Mouse (Mus musculus) embryonic facial prominence, embryonic 12.5 days (tissue): ENCODE measurements around the gene Tpd52l1. TPM values are rescaled to one million over a fixed set of nuclear protein-coding genes. Genes with fewer than 3 reads are reported as not detected.
"Not testable (repeated sequence)": the region's sequence is repeated elsewhere in the genome, so short reads cannot be mapped to it uniquely, and the experiment has no call there.

ENCODE experiments used
- ATAC-seq: fragments of 200-750 bp; cut with Nextera tagmentation; 2 replicates; pipeline ENCODE4 v1.8.0; 2017; ENCODE audit not compliant: insufficient number of reproducible peaks, insufficient read depth, low FRiP score, low TSS enrichment
- H3K27ac ChIP-seq: fragments of 300-500 bp; sonication (generic); 2 replicates; pipeline ENCODE4 v1.5.1; 2016; ENCODE audit warnings: mild to moderate bottlenecking
- H3K27me3 ChIP-seq: fragments of 300-500 bp; sonication (generic); 2 replicates; pipeline ENCODE4 v1.6.1; 2016; ENCODE audit warnings: mild to moderate bottlenecking, moderate library complexity
- H3K36me3 ChIP-seq: fragments of 300-500 bp; sonication (generic); 2 replicates; pipeline ENCODE4 v1.6.1; 2016; ENCODE audit warnings: mild to moderate bottlenecking
- H3K4me1 ChIP-seq: fragments of 300-500 bp; sonication (generic); 2 replicates; pipeline ENCODE4 v1.6.1; 2016
- H3K4me2 ChIP-seq: fragments of 300-500 bp; sonication (generic); replicated peaks from 2 replicates; pipeline ENCODE4 v1.6.1; 2016; ENCODE audit warnings: mild to moderate bottlenecking, moderate library complexity
- H3K4me3 ChIP-seq: fragments of 300-500 bp; sonication (generic); 2 replicates; pipeline ENCODE4 v1.5.1; 2016; ENCODE audit warnings: mild to moderate bottlenecking
- H3K9ac ChIP-seq: fragments of 300-500 bp; sonication (generic); 2 replicates; pipeline ENCODE4 v1.6.1; 2016; ENCODE audit warnings: mild to moderate bottlenecking, moderate library complexity
- H3K9me3 ChIP-seq: fragments of 300-500 bp; sonication (generic); 2 replicates; pipeline ENCODE4 v1.6.1; 2016; ENCODE audit warnings: mild to moderate bottlenecking, moderate library complexity
- WGBS: fragments of 180-500 bp; shearing (Covaris S2); methylation state at CpG from one replicate; pipeline ENCODE4 v1.1.7; 2016; 5-methylcytosine and 5-hydroxymethylcytosine counted together
- polyA plus RNA-seq: library from polyadenylated mRNA; unstranded; fragments of >200 nt; fragmentation: Nextera tagmentation; extraction: Ambion mirVana; gene quantifications from 2 replicates; pipeline ENCODE4 v1.2.1, GENCODE M21; 2016

Tpd52l1 gene
- polyA plus RNA-seq, 1 experiment from 2014 or later = 49.7 TPM

GRCm38 (mm10) chr10:31417956-31418355 is 27.8 kb downstream of the Tpd52l1 start:
- Histone ChIP-seq H3K36me3 (no peaks in the 10 kb centered on the region), H3K27me3 (no peaks in the 10 kb centered on the region), H3K9ac (no peak overlapping the region), H3K4me1 (no peaks in the 10 kb centered on the region), H3K9me3 (no peaks in the 10 kb centered on the region), H3K4me2 (no peak overlapping the region), H3K27ac (no peak overlapping the region), H3K4me3 (no peak overlapping the region)
- ATAC-seq = no peak

- H3K4me3 ChIP-seq = no peak overlapping the region
- no peak overlapping the region for H3K9ac ChIP-seq
- H3K27me3 ChIP-seq = no peaks in the 10 kb centered on the region
- H3K4me1 ChIP-seq = no peaks in the 10 kb centered on the region
- no peaks in the 10 kb centered on the region for H3K36me3 ChIP-seq
- no peak overlapping the region for H3K4me2 ChIP-seq
- 43% methylated on average over 1 of the region's 1 CpGs for WGBS
- H3K9me3 ChIP-seq = no peaks in the 10 kb centered on the region
- no peak for ATAC-seq
- no peak overlapping the region for H3K27ac ChIP-seq
Observed at GRCm38 (mm10) chr10:31392990-31393389, 52.8 kb downstream of the Tpd52l1 start.

- Histone ChIP-seq H3K9me3 (no peaks in the 10 kb centered on the region), H3K4me1 (no peaks in the 10 kb centered on the region), H3K27me3 (no peaks in the 10 kb centered on the region), H3K4me3 (no peak overlapping the region), H3K36me3 (no peaks in the 10 kb centered on the region), H3K4me2 (no peak overlapping the region), H3K27ac (no peak overlapping the region), H3K9ac (no peak overlapping the region)
- no peak for ATAC-seq
- 49% methylated on average over 4 of the region's 4 CpGs for WGBS
Observed at GRCm38 (mm10) chr10:31390777-31391395, 54.9 kb downstream of the Tpd52l1 start.

GRCm38 (mm10) chr10:31388566-31388965 is 57.2 kb downstream of the Tpd52l1 start:
- not testable (repeated sequence) for H3K27me3 ChIP-seq, H3K36me3 ChIP-seq, H3K4me3 ChIP-seq, H3K9ac ChIP-seq, H3K27ac ChIP-seq, ATAC-seq, H3K9me3 ChIP-seq, H3K4me2 ChIP-seq, H3K4me1 ChIP-seq
- 86% methylated on average over 1 of the region's 1 CpGs for WGBS

GRCm38 (mm10) chr10:31370200-31370599 is 75.6 kb downstream of the Tpd52l1 start:
- WGBS = 12% methylated on average over 4 of the region's 5 CpGs
- H3K4me1 ChIP-seq, H3K27me3 ChIP-seq: not testable (repeated sequence)

GRCm38 (mm10) chr10:31359749-31360148 is 86.0 kb downstream of the Tpd52l1 start:
- Histone ChIP-seq H3K9ac (no peak overlapping the region), H3K4me2 (no peak overlapping the region), H3K27me3 (no peaks in the 10 kb centered on the region), H3K27ac (no peak overlapping the region), H3K4me1 (no peaks in the 10 kb centered on the region), H3K36me3 (no peaks in the 10 kb centered on the region), H3K9me3 (no peaks in the 10 kb centered on the region), H3K4me3 (no peak overlapping the region)
- no peak for ATAC-seq
- WGBS = 88% methylated on average over 4 of the region's 4 CpGs

More at GRCm38 (mm10) chr10:31370200-31370599, 75.6 kb downstream of the Tpd52l1 start:
- H3K9me3 ChIP-seq, H3K36me3 ChIP-seq, H3K4me2 ChIP-seq, H3K4me3 ChIP-seq, H3K9ac ChIP-seq, ATAC-seq, H3K27ac ChIP-seq: not testable (repeated sequence)

GRCm38 (mm10) chr10:31354886-31355461 is 90.8 kb downstream of the Tpd52l1 start:
- no peaks in the 10 kb centered on the region for H3K9me3 ChIP-seq
- no peaks in the 10 kb centered on the region for H3K36me3 ChIP-seq
- H3K9ac ChIP-seq = no peak overlapping the region
- WGBS = 79% methylated on average over 7 of the region's 7 CpGs
- no peak overlapping the region for H3K4me2 ChIP-seq
- no peak overlapping the region for H3K27ac ChIP-seq
- ATAC-seq = no peak
- H3K27me3 ChIP-seq = no peaks in the 10 kb centered on the region
- no peaks in the 10 kb centered on the region for H3K4me1 ChIP-seq
- no peak overlapping the region for H3K4me3 ChIP-seq

GRCm38 (mm10) chr10:31354141-31354540 is 91.6 kb downstream of the Tpd52l1 start:
- no peaks in the 10 kb centered on the region for H3K4me1 ChIP-seq
- WGBS = 85% methylated on average over 2 of the region's 2 CpGs

GRCm38 (mm10) chr10:31352845-31353427 is 92.8 kb downstream of the Tpd52l1 start:
- H3K9me3 ChIP-seq = no peaks in the 10 kb centered on the region
- ATAC-seq = no peak
- H3K27ac ChIP-seq = no peak overlapping the region
- no peaks in the 10 kb centered on the region for H3K36me3 ChIP-seq
- no peaks in the 10 kb centered on the region for H3K4me1 ChIP-seq
- 85% methylated on average over 1 of the region's 1 CpGs for WGBS
- H3K4me3 ChIP-seq = no peak overlapping the region
- no peak overlapping the region for H3K4me2 ChIP-seq
- H3K9ac ChIP-seq = no peak overlapping the region
- no peaks in the 10 kb centered on the region for H3K27me3 ChIP-seq

More at GRCm38 (mm10) chr10:31354141-31354540, 91.6 kb downstream of the Tpd52l1 start:
- no peak for ATAC-seq
- H3K4me2 ChIP-seq = no peak overlapping the region
- no peaks in the 10 kb centered on the region for H3K9me3 ChIP-seq
- H3K36me3 ChIP-seq = no peaks in the 10 kb centered on the region
- H3K9ac ChIP-seq = no peak overlapping the region
- H3K4me3 ChIP-seq = no peak overlapping the region
- H3K27me3 ChIP-seq = no peaks in the 10 kb centered on the region
- H3K27ac ChIP-seq = no peak overlapping the region

GRCm38 (mm10) chr10:31351056-31351455 is 94.7 kb downstream of the Tpd52l1 start:
- H3K27me3 ChIP-seq = no peaks in the 10 kb centered on the region
- H3K27ac ChIP-seq = no peak overlapping the region
- no peak for ATAC-seq
- H3K9ac ChIP-seq = no peak overlapping the region
- H3K4me2 ChIP-seq = no peak overlapping the region
- no peak overlapping the region for H3K4me3 ChIP-seq
- H3K9me3 ChIP-seq = no peaks in the 10 kb centered on the region
- 88% methylated on average over 2 of the region's 2 CpGs for WGBS
- no peaks in the 10 kb centered on the region for H3K36me3 ChIP-seq
- no peaks in the 10 kb centered on the region for H3K4me1 ChIP-seq

GRCm38 (mm10) chr10:31346401-31346800 is 99.4 kb downstream of the Tpd52l1 start:
- H3K27me3 ChIP-seq = no peaks in the 10 kb centered on the region
- H3K9me3 ChIP-seq = no peaks in the 10 kb centered on the region
- no peak for ATAC-seq
- no peaks in the 10 kb centered on the region for H3K4me1 ChIP-seq
- no peak overlapping the region for H3K27ac ChIP-seq
- no peak overlapping the region for H3K4me2 ChIP-seq
- H3K36me3 ChIP-seq = no peaks in the 10 kb centered on the region
- no peak overlapping the region for H3K9ac ChIP-seq
- no peak overlapping the region for H3K4me3 ChIP-seq
- WGBS = 80% methylated on average over 8 of the region's 8 CpGs

GRCm38 (mm10) chr10:31336432-31336831 is 109.3 kb downstream of the Tpd52l1 start:
- no peak overlapping the region for H3K4me2 ChIP-seq
- no peak overlapping the region for H3K27ac ChIP-seq
- no peaks in the 10 kb centered on the region for H3K9me3 ChIP-seq
- H3K36me3 ChIP-seq = no peaks in the 10 kb centered on the region
- no peak for ATAC-seq
- H3K4me1 ChIP-seq = no peaks in the 10 kb centered on the region
- no peaks in the 10 kb centered on the region for H3K27me3 ChIP-seq
- 85% methylated on average over 5 of the region's 5 CpGs for WGBS
- no peak overlapping the region for H3K4me3 ChIP-seq
- H3K9ac ChIP-seq = no peak overlapping the region
